Mouse (Mus musculus): ENCODE results near the gene Atp6v1b1.

Gene Atp6v1b1

GRCm38 (mm10) chr6:83742761-83743160, at the start of gene Atp6v1b1:
Gene Atp6v1b1 (plus strand): TSS chr6:83742990.
- no peak for DNase-seq (ENCODE audit: low spot score in 2 of 2)

GRCm38 (mm10) chr6:83693835-83694234, 49.0 kb upstream of the Atp6v1b1 start:
- DNase-seq (ENCODE audit: low spot score in 2 of 2) = no peak

GRCm38 (mm10) chr6:83695731-83696130, 47.1 kb upstream of the Atp6v1b1 start:
- DNase-seq (ENCODE audit: low spot score in 2 of 2) = no peak

- DNase-seq (ENCODE audit: low spot score in 2 of 2) = no peak
Observed at GRCm38 (mm10) chr6:83696684-83697083, 46.1 kb upstream of the Atp6v1b1 start.

- DNase-seq (ENCODE audit: low spot score in 2 of 2) = no peak
Observed at GRCm38 (mm10) chr6:83697932-83698331, 44.9 kb upstream of the Atp6v1b1 start.

GRCm38 (mm10) chr6:83699971-83700370, 42.8 kb upstream of the Atp6v1b1 start:
- DNase-seq (ENCODE audit: low spot score in 2 of 2) = no peak

GRCm38 (mm10) chr6:83701001-83701400, 41.8 kb upstream of the Atp6v1b1 start:
- no peak for DNase-seq (ENCODE audit: low spot score in 2 of 2)

GRCm38 (mm10) chr6:83702146-83702999, 40.4 kb upstream of the Atp6v1b1 start:
- no peak for DNase-seq (ENCODE audit: low spot score in 2 of 2)

GRCm38 (mm10) chr6:83703000-83703721, 39.6 kb upstream of the Atp6v1b1 start:
- no peak for DNase-seq (ENCODE audit: low spot score in 2 of 2)

- no peak for DNase-seq (ENCODE audit: low spot score in 2 of 2)
Observed at GRCm38 (mm10) chr6:83703722-83704078, 39.1 kb upstream of the Atp6v1b1 start.

- no peak for DNase-seq (ENCODE audit: low spot score in 2 of 2)
Observed at GRCm38 (mm10) chr6:83704294-83704693, 38.5 kb upstream of the Atp6v1b1 start.

GRCm38 (mm10) chr6:83704701-83705100, 38.1 kb upstream of the Atp6v1b1 start:
- no peak for DNase-seq (ENCODE audit: low spot score in 2 of 2)

GRCm38 (mm10) chr6:83707738-83708510, 34.9 kb upstream of the Atp6v1b1 start:
- no peak for DNase-seq (ENCODE audit: low spot score in 2 of 2)

GRCm38 (mm10) chr6:83710361-83711066, 32.3 kb upstream of the Atp6v1b1 start:
- DNase-seq (ENCODE audit: low spot score in 2 of 2) = no peak

- DNase-seq (ENCODE audit: low spot score in 2 of 2) = no peak
Observed at GRCm38 (mm10) chr6:83711067-83711675, 31.6 kb upstream of the Atp6v1b1 start, which contains the start of gene Vax2. Gene Vax2 (plus strand): TSS chr6:83711264.

- DNase-seq (ENCODE audit: low spot score in 2 of 2) = no peak
Observed at GRCm38 (mm10) chr6:83711725-83712475, 30.9 kb upstream of the Atp6v1b1 start.

GRCm38 (mm10) chr6:83713271-83714136, 29.3 kb upstream of the Atp6v1b1 start:
- DNase-seq (ENCODE audit: low spot score in 2 of 2) = no peak

- DNase-seq (ENCODE audit: low spot score in 2 of 2) = no peak
Observed at GRCm38 (mm10) chr6:83714221-83715123, 28.3 kb upstream of the Atp6v1b1 start.

All from right cerebral cortex, postnatal 36 days (tissue).